Mouse (Mus musculus) urinary bladder, adult 18-20 months (tissue): Measurements from ENCODE around the gene Pla2g3.

Source experiments
- DNase-seq, 2 experiments: peaks; one replicate each; pipeline ENCODE4 v3.0.0; 2022; ENCODE audit warnings: low spot score in 2 of 2, mixed read lengths in 2 of 2

Pla2g3 gene

DNA sequence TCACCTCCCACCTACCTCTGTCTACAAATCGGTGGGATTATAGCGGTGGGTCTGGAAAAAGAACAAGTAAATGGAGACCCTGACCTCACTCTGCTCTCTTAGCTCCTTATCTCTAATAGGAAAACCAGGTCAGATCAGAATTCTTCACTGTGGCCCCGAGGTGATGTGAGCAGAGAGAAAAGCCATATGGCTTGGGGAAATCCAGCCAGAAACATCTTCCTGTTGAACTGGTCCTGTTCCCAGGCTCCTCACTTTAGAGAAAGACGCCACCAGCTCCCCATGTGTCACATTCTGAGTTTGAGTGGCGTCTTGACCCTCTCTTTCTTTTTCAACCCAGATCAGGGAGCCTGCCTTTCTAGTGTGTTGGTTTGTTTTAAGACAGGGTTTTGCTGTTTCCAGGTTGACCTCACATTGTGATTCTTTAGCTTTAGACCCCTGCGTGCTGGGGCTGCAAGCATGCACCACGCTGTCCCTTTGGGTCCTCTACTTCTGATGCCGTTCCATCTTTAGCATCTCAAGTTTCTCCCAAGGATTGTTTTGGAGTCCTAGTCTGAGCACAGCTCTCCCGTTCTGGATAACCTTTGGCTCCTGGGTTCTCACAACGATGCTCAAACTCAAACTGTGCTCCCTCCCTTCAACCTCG, 31.8 kb downstream of the Pla2g3 start:
- no peak for DNase-seq

DNA sequence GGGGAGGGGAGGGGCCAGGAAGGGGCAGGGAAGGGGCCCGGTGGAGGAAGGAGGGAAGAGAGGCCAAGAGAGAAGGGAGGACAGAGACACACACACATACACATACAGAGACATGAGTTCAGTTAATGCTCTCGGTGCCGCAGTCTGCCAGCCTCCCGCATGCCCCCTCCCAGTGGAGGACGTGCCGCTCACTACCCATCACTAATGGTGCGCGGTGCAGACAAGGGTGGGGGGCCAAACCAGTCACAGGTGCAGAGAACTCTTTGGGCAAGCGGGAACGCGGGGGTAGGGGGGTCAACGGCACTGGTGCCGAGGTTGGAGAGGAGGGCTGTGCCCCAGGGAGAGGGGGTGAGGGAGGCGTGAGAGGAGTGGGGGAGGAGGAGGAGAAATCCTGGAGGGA, 32.8 kb downstream of the Pla2g3 start:
- DNase-seq = no peak

DNA sequence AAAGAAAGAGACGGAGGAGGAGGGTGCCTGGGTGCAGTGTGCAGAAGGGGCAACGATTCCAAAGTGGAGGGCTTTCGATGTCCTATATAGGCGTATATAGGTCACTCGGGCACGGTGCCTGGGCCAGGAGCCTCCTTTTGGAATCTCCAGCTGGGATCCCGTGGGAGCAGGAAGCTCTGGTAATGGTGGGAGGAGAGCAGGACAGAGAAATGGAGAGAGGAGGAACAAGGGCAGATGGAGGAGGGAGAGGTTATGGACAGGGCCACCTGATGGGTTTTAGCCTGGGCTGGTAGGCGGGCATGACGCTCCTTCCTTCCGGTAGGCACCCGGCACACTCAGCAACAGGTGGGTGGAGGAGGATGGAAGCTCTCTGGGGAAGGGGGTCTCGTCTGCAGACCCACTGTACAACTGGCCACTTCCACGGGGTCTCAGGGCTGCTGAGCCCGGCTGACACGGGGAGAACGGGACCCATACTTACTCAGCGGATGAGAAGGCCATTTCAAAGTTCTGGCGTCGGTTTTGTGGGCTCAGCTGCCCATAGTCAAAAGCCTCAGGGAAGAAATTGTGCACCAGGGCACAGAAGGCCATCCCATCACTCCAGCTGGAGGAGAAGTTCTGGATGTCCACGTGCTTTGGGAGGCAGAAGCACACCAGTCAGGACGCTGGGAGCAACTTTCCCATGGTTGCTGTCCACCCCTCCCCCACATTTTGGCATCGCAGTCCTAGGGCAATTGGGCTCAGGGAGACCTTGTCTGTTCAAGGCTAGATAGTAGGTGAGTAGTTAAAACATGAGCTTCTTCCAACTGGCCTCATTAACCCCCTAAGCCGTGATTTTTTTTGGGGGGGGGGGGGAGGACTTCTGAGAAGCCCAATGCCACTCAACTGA, 33.5 kb downstream of the Pla2g3 start:
- DNase-seq = no peak

- no peak for DNase-seq
Measured at GRCm38 (mm10) chr11:3522285-3523000, 34.4 kb downstream of the Pla2g3 start.

GRCm38 (mm10) chr11:3523840-3524582, 35.9 kb downstream of the Pla2g3 start:
- no peak for DNase-seq

DNA sequence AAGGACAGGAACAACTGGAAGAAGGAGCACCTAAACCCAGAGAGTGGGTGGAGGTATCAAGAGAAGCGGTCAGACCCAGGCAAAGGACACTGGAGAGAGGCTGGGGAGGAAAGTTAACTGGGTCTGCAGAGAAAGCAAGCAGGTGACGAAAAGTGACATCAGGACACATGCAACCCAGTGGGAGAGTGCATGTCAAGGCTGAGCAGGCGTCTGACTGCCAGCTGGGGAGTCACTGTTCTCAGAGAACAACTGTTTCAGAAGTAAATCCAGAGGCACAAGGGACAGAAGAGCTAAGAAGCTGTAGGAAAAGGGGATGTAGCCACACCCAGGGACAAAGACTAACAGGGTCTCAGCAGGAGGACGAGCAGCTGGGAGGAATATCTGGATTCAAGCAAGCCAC, 37.5 kb downstream of the Pla2g3 start:
- DNase-seq = no peak

- no peak for DNase-seq
Measured at GRCm38 (mm10) chr11:3526207-3526606, 38.1 kb downstream of the Pla2g3 start.

GRCm38 (mm10) chr11:3526979-3527738, 39.1 kb downstream of the Pla2g3 start:
- DNase-seq = no peak

DNA sequence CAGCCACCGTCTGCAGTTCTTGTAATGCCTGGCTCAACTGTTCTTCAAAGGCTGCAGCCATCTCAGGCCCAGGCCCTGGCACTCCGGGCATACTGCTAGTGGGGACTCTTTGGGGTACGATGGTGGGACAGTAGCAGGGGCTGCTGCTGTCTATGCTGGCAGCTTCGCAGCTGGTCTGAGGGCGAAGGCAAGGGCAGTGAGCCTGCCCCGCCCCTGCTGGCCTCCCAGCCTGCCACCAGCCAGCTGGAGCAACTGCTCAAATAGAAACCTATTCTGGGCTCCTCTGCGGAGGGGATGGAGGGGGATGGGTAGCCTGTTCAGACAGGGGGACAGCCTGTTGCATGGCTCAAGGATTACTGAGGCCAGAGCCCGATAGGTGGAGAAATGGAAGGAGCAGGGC, 39.7 kb downstream of the Pla2g3 start:
- no peak for DNase-seq

DNA sequence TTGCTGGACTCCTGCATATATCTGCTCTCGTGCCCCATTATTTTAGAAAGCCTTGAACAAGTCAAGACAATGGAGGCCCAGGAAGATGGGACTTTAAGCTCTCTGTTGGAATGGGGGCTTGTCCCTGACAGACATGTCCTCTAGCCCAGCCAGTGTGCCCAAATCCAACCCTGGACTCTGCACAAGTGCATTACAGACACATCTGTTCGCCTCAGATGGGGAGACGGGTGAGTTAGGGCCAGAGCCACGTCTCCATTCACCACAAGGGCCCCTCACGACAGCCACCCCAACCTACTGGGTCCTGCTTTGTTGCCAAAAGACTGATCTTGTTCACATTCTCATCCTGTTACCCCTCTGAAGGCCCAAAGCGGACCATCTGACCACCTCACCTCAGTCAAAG, 40.1 kb downstream of the Pla2g3 start:
- DNase-seq = no peak

DNA sequence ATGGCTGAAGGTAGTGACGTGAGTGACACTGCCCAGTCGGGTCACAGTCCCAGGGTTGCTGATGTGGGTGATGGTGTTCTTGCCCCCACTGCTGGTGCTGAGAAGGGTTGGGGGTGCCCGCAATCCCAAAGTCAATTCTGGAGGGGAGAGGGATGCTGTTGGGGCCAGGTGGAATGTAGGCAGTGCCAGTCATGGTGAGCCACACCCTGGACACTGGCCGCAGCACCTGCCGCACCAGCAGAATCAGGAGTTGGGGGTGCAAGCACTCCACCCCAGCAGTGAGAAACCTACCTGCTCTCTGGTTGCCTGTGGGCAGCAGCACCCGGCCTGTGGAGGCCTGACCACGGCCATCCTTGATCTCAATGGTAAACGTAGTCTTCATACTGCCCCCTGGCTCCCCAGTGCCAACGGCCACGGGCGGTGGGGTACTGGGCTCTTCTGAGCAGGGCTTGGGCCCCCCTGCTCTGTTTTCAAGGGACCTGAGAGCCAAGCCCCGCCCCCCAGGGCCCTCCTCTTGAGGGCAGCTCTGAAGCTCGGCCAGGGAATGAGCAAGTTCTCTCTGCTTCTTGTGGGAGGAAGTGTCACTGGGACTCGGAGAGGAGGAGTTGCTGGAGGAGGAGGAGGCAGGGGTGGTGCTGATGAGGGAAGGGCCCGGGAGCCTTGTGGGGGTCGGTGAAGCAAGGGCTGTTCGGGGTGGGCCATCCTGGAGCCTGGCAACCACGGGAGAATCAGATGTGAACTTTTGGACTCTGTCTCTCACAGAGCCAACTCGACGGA, 41.6 kb downstream of the Pla2g3 start:
- DNase-seq = no peak

GRCm38 (mm10) chr11:3530731-3531130, 42.6 kb downstream of the Pla2g3 start:
- DNase-seq = no peak

DNA sequence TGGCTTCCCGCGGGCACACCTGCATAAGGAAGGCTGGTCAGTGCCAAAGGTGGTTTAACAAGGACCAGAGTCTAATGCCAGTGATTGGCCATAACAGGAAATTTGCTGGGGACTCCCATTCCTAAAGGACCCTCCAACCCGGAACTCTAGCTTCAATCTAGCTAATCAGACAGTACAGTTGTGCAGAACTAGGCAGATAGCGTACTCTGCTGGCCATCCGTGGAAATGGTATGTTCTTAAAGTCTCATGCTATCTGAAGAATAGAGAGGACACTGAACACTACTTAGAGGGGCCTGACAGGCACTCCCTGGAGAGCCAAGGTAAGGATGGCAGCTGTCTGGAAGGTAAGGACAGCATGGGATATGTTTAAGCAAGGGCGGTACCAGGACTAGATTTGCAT, 43.5 kb downstream of the Pla2g3 start:
- no peak for DNase-seq

GRCm38 (mm10) chr11:3532101-3532931, 44.2 kb downstream of the Pla2g3 start:
- no peak for DNase-seq

DNA sequence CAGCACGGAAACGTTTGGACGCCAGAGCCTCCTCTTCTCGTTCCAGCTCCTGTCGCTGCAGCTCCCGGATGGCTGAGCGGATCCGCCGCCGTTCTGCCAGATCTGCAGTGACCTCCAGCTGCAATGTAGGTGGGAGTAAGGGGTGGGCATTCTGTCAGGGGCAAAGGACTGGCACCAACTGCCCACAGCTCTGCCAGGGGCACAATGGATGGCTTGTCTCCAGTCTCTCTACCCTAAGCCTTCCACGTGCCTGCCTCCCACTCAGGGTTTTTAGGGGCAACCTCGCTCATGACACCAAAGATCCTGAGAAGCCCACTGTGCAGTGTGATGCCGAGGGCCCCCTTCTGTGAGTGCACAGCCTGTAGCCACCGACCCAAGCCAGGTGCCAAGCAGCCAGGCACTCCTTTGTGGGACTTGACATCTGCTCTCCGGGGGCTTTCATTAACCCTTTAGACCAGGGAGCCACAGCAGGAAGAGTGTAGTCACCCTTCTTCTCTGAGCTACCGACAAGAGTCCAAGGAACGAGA, 45.4 kb downstream of the Pla2g3 start:
- DNase-seq = no peak

- DNase-seq = no peak
Measured at GRCm38 (mm10) chr11:3534956-3535355, 46.9 kb downstream of the Pla2g3 start.

GRCm38 (mm10) chr11:3535406-3535986, 47.4 kb downstream of the Pla2g3 start:
- DNase-seq = peak; percentile 91 to 93

DNA sequence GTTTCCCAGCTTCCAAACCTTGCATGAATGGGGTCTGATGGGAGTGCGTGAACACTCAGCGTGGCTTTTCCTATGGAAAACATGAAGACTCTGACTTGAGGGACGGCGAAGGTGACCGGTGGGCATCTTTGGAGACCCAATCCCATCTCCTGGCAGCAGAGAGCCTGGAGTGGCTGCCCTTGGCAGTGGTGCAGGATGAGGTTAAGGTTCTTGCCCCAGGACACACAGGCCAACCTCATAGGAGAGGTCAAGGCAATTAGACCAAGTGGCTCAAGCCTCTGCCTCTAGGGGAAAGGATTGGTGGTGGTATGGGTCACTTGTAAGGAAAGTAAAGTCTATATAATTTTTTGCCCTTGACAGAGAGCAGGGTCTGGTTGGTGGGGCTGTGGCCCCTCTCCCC, 48.0 kb downstream of the Pla2g3 start:
- no peak for DNase-seq
